Mouse (Mus musculus) small intestine, adult 2 months (tissue): ENCODE results near the gene Rwdd3.

Experiments
- CTCF ChIP-seq: fragments of 200-500 bp; IDR thresholded peaks from 2 replicates; pipeline ENCODE4 v1.5.1; 2012; ENCODE audit warnings: low read depth, mild to moderate bottlenecking, control low read depth, inconsistent platforms, low read length, moderate library complexity, mixed read lengths; ENCODE audit not compliant: insufficient replicate concordance, insufficient read length; ENCODE audit errors: extremely low read depth
- POLR2A ChIP-seq: fragments of 200-500 bp; IDR thresholded peaks from 2 replicates; pipeline ENCODE4 v1.6.1; 2012; ENCODE audit warnings: low read depth, mild to moderate bottlenecking, control low read depth, inconsistent platforms, low read length, moderate library complexity

- no peak for TF ChIP-seq POLR2A
- TF ChIP-seq CTCF: no peak
Observed at GRCm38 (mm10) chr3:121159566-121159965, 11.9 kb downstream of the Rwdd3 start.
